Mouse (Mus musculus) CH12.LX (cell line): Measurements from ENCODE around the gene Rab4a.

Experiments
- CHD2 ChIP-seq: IDR thresholded peaks from 2 replicates; pipeline ENCODE4 v1.6.1; 2011; ENCODE audit warnings: low read length, improper control_type of control experiment
- CTCF ChIP-seq, 2 experiments: IDR thresholded peaks in 1 of 2; conservative IDR thresholded peaks in 1 of 2; 2 replicates each; pipeline ENCODE4 v1.5.1; 2011 to 2012; ENCODE audit warnings: low read depth in 2 of 2, low read length in 2 of 2, improper control_type of control experiment in 1 of 2, inconsistent platforms in 1 of 2, mild to moderate bottlenecking in 1 of 2, moderate library complexity in 1 of 2
- EP300 ChIP-seq: IDR thresholded peaks from 2 replicates; pipeline ENCODE4 v1.6.1; 2011; ENCODE audit warnings: low read length, improper control_type of control experiment
- ETS1 ChIP-seq: conservative IDR thresholded peaks from 2 replicates; pipeline ENCODE4 v1.6.1; 2012; ENCODE audit warnings: low read depth, mild to moderate bottlenecking, inconsistent platforms, low read length, improper control_type of control experiment, moderate library complexity
- IRF4 ChIP-seq: IDR thresholded peaks from 2 replicates; pipeline ENCODE4 v1.6.1; 2014; ENCODE audit warnings: low read depth, mild to moderate bottlenecking, inconsistent platforms, low read length, improper control_type of control experiment
- KAT2A ChIP-seq: IDR thresholded peaks from 2 replicates; pipeline ENCODE4 v1.6.1; 2012; ENCODE audit warnings: low read length, improper control_type of control experiment, inconsistent platforms; ENCODE audit not compliant: insufficient replicate concordance
- POLR2A ChIP-seq: IDR thresholded peaks from 2 replicates; pipeline ENCODE4 v1.6.1; 2011; ENCODE audit warnings: low read depth, mild to moderate bottlenecking, improper control_type of control experiment, low read length
- RCOR1 ChIP-seq: conservative IDR thresholded peaks from 2 replicates; pipeline ENCODE4 v1.6.1; 2012; ENCODE audit warnings: low read depth, mild to moderate bottlenecking, inconsistent platforms, low read length, improper control_type of control experiment
- TBP ChIP-seq: conservative IDR thresholded peaks from 2 replicates; pipeline ENCODE4 v1.6.1; 2011; ENCODE audit warnings: low read depth, low read length, improper control_type of control experiment
- TCF12 ChIP-seq: IDR thresholded peaks from 2 replicates; pipeline ENCODE4 v1.6.1; 2014; ENCODE audit warnings: low read depth, mild to moderate bottlenecking, inconsistent platforms, low read length, improper control_type of control experiment
- UBTF ChIP-seq: IDR thresholded peaks from 2 replicates; pipeline ENCODE4 v1.6.1; 2012; ENCODE audit warnings: low read depth, mild to moderate bottlenecking, inconsistent platforms, low read length, improper control_type of control experiment, moderate library complexity

DNA sequence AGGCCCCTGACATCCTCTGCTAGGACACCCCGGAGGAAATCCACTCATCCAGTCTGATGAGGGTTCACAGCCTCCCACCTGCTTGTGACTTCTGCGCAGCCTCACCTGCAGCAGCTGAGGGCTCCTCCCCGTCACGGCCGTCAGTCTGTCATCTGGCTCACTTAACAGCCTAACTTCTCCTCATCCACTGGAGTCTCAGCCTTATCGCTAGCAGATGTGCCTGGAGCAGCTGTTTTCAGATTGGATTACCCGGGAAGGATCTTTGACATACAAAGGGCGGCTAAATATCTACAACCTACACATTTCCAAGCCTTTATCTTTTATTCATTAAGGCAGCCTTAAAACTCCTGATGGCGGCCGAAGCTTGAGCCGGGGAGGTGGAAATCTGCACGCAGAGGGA lies 32.3 kb upstream of the Rab4a start:
- TF ChIP-seq CHD2, result no peak
- no peak for TF ChIP-seq EP300
- TF ChIP-seq IRF4, result no peak
- no peak for TF ChIP-seq KAT2A
- no peak for TF ChIP-seq TBP
- TF ChIP-seq RCOR1, result no peak
- no peak for TF ChIP-seq POLR2A
- no peak for TF ChIP-seq UBTF
- no peak for TF ChIP-seq ETS1
- no peak for TF ChIP-seq CTCF (conservative IDR thresholded peaks at IDR 0.05 in 1 of 2, IDR thresholded peaks at IDR 0.05 in 1 of 2; ENCODE audit: low read depth in 2 of 2, low read length in 2 of 2)
- no peak for TF ChIP-seq TCF12
